Comparison of ENCODE assay signal across 9 mouse cellular contexts in genomic region chr16:90011521-90012181, GRCm38 (mm10).
DNase-seq lines count a peak whose midpoint lies in the region; ATAC-seq and TF ChIP-seq lines count a peak whose summit lies in the region.
"Had no signal": no experiment of that assay in that cellular context is flagged by ENCODE, and none has a peak within 500 bp of the region (broad histone marks: within the 10 kb centered on the region; RNA-seq: fewer than 3 reads in every experiment).

No protein-coding gene starts in this region.

- peak; percentile 54 for ATAC-seq in liver, embryonic 16.5 days (ENCODE audit: low read depth)
- no peak for ATAC-seq in liver, embryonic 12.5 days
- ATAC-seq in embryonic facial prominence, embryonic 11.5 days (replicated peaks; ENCODE audit: insufficient number of reproducible peaks, low FRiP score, low TSS enrichment, low read depth) = peak; percentile 66; the same call in 1 of the 2 replicates
- peak; percentile 31 for ATAC-seq in hindbrain, embryonic 13.5 days (ENCODE audit: low FRiP score)
- peak; percentile 39; the same call in 1 of the 2 replicates for ATAC-seq in neural tube, embryonic 14.5 days (ENCODE audit: low read depth)

- no peaks in the 10 kb centered on the region for H3K9me3 ChIP-seq in liver, embryonic 16.5 days (replicated peaks; ENCODE audit: control insufficient read depth, low read length)
- no peaks in the 10 kb centered on the region for H3K9me3 ChIP-seq in liver, embryonic 12.5 days (replicated peaks)
- H3K9me3 ChIP-seq in embryonic facial prominence, embryonic 11.5 days (replicated peaks; ENCODE audit: control insufficient read depth, low read length) = no peaks in the 10 kb centered on the region
- no peaks in the 10 kb centered on the region for H3K9me3 ChIP-seq in hindbrain, embryonic 13.5 days
- no peaks in the 10 kb centered on the region for H3K9me3 ChIP-seq in neural tube, embryonic 14.5 days (ENCODE audit: control insufficient read depth, low read length)
- H3K9me3 ChIP-seq: liver, embryonic 13.5 days had no signal

- intact Hi-C loops in gastrocnemius, adult 2 months (cut with DNase I) = no loop called here

- no peak overlapping the region for H3K27ac ChIP-seq in liver, embryonic 16.5 days (ENCODE audit: low read length)
- H3K27ac ChIP-seq in liver, embryonic 12.5 days = no peak overlapping the region
- H3K27ac ChIP-seq in embryonic facial prominence, embryonic 11.5 days (replicated peaks; ENCODE audit: low read depth, low read length) = peak overlapping the region; percentile 59
- H3K27ac ChIP-seq in hindbrain, embryonic 13.5 days = peak overlapping the region; percentile 69
- H3K27ac ChIP-seq in neural tube, embryonic 14.5 days (ENCODE audit: low read depth, low read length) = no peak overlapping the region
- H3K27ac ChIP-seq in gastrocnemius, adult 2 months = no peak overlapping the region
- H3K27ac ChIP-seq: liver, embryonic 13.5 days had no signal

- 75% methylated on average over 32 of the region's 32 CpGs for WGBS in liver, embryonic 16.5 days (ENCODE audit: insufficient replicate concordance)
- WGBS in liver, embryonic 12.5 days (ENCODE audit: insufficient replicate concordance) = 77% methylated on average over 32 of the region's 32 CpGs
- WGBS in embryonic facial prominence, embryonic 11.5 days = 56% methylated on average over 32 of the region's 32 CpGs
- 57% methylated on average over 32 of the region's 32 CpGs for WGBS in hindbrain, embryonic 13.5 days
- WGBS in neural tube, embryonic 14.5 days = 72% methylated on average over 32 of the region's 32 CpGs

- no peaks in the 10 kb centered on the region for H3K4me1 ChIP-seq in liver, embryonic 16.5 days (ENCODE audit: control insufficient read depth, low read depth, low read length)
- H3K4me1 ChIP-seq in liver, embryonic 12.5 days = no peaks in the 10 kb centered on the region
- peaks cover 5% of the 10 kb centered on the region; the same call in 1 of the 2 replicates for H3K4me1 ChIP-seq in embryonic facial prominence, embryonic 11.5 days (ENCODE audit: control insufficient read depth, insufficient read depth, low read length)
- H3K4me1 ChIP-seq in hindbrain, embryonic 13.5 days (replicated peaks) = peaks cover 26% of the 10 kb centered on the region
- peaks cover 4% of the 10 kb centered on the region; the same call in 1 of the 2 replicates for H3K4me1 ChIP-seq in neural tube, embryonic 14.5 days (ENCODE audit: control insufficient read depth, insufficient read depth, low read length)
- H3K4me1 ChIP-seq: liver, embryonic 13.5 days had no signal

- H3K27me3 ChIP-seq in liver, embryonic 16.5 days (ENCODE audit: control insufficient read depth, insufficient read depth, low read depth, low read length) = no peaks in the 10 kb centered on the region
- H3K27me3 ChIP-seq in liver, embryonic 12.5 days (replicated peaks) = no peaks in the 10 kb centered on the region
- no peaks in the 10 kb centered on the region for H3K27me3 ChIP-seq in embryonic facial prominence, embryonic 11.5 days (ENCODE audit: control insufficient read depth, insufficient read depth, low read length)
- no peaks in the 10 kb centered on the region for H3K27me3 ChIP-seq in hindbrain, embryonic 13.5 days
- H3K27me3 ChIP-seq in neural tube, embryonic 14.5 days (ENCODE audit: control insufficient read depth, insufficient read depth, low read length) = no peaks in the 10 kb centered on the region
- H3K27me3 ChIP-seq: liver, embryonic 13.5 days had no signal

- H3K36me3 ChIP-seq in liver, embryonic 16.5 days (ENCODE audit: control insufficient read depth, insufficient read depth) = no peaks in the 10 kb centered on the region
- H3K36me3 ChIP-seq in liver, embryonic 12.5 days = no peaks in the 10 kb centered on the region
- no peaks in the 10 kb centered on the region for H3K36me3 ChIP-seq in embryonic facial prominence, embryonic 11.5 days (replicated peaks; ENCODE audit: control insufficient read depth, insufficient read depth, low read depth, low read length)
- no peaks in the 10 kb centered on the region for H3K36me3 ChIP-seq in hindbrain, embryonic 13.5 days
- H3K36me3 ChIP-seq in neural tube, embryonic 14.5 days (ENCODE audit: control insufficient read depth, insufficient read depth, low read length) = no peaks in the 10 kb centered on the region
- H3K36me3 ChIP-seq: liver, embryonic 13.5 days had no signal

- no peak overlapping the region for H3K9ac ChIP-seq in liver, embryonic 16.5 days (ENCODE audit: low read depth, low read length)
- no peak overlapping the region for H3K9ac ChIP-seq in liver, embryonic 12.5 days
- H3K9ac ChIP-seq in embryonic facial prominence, embryonic 11.5 days (replicated peaks; ENCODE audit: low read length) = no peak overlapping the region; the same call in none of the 2 replicates
- H3K9ac ChIP-seq in hindbrain, embryonic 13.5 days = peak overlapping the region; percentile 44; the same call in 1 of the 2 replicates
- H3K9ac ChIP-seq in neural tube, embryonic 14.5 days (replicated peaks; ENCODE audit: low read depth, low read length) = no peak overlapping the region
- H3K9ac ChIP-seq: liver, embryonic 13.5 days had no signal

- no peak overlapping the region for H3K4me2 ChIP-seq in liver, embryonic 16.5 days (ENCODE audit: low read depth, low read length)
- H3K4me2 ChIP-seq in liver, embryonic 12.5 days = no peak overlapping the region
- no peak overlapping the region for H3K4me2 ChIP-seq in embryonic facial prominence, embryonic 11.5 days (ENCODE audit: low read depth, low read length)
- H3K4me2 ChIP-seq in hindbrain, embryonic 13.5 days = no peak overlapping the region
- no peak overlapping the region for H3K4me2 ChIP-seq in neural tube, embryonic 14.5 days (ENCODE audit: low read depth, low read length)
- H3K4me2 ChIP-seq: liver, embryonic 13.5 days had no signal

- H3K4me3 ChIP-seq in liver, embryonic 16.5 days (ENCODE audit: low read depth, low read length) = no peak overlapping the region
- no peak overlapping the region for H3K4me3 ChIP-seq in liver, embryonic 12.5 days
- H3K4me3 ChIP-seq in embryonic facial prominence, embryonic 11.5 days (ENCODE audit: low read depth, low read length) = no peak overlapping the region
- no peak overlapping the region for H3K4me3 ChIP-seq in hindbrain, embryonic 13.5 days
- H3K4me3 ChIP-seq in neural tube, embryonic 14.5 days (ENCODE audit: low read depth, low read length) = no peak overlapping the region
- no peak overlapping the region for H3K4me3 ChIP-seq in gastrocnemius, adult 2 months
- H3K4me3 ChIP-seq: liver, embryonic 13.5 days had no signal

- no peak for TF ChIP-seq CTCF in gastrocnemius, adult 2 months (IDR thresholded peaks at IDR 0.05)

- DNase-seq in embryonic facial prominence, embryonic 11.5 days (ENCODE audit: low spot score) = peak; percentile 54
- DNase-seq in yolk sac, embryonic 10.5 days (ENCODE audit: low spot score) = no peak
- DNase-seq in left cerebral cortex, adult 8-10 months (ENCODE audit: low spot score in 2 of 2) = no peak
- DNase-seq in gastrocnemius, adult 2 months = no peak
- DNase-seq: liver, embryonic 13.5 days had no signal

Comparison
In these comparisons a context has a peak if more than half of its experiments do, and no peak if none do; other contexts are left out.
1. H3K27ac ChIP-seq: peak in embryonic facial prominence, embryonic 11.5 days (single experiment) and hindbrain, embryonic 13.5 days (single experiment); none in liver, embryonic 16.5 days (single experiment), liver, embryonic 12.5 days (single experiment), neural tube, embryonic 14.5 days (single experiment) and gastrocnemius, adult 2 months (single experiment).